Mouse (Mus musculus): ENCODE results near the gene Zfp87. TPM values are rescaled to one million over a fixed set of nuclear protein-coding genes. Genes with fewer than 3 reads are reported as not detected.

Gene Zfp87
- total RNA-seq, 2 experiments from 2014 or later = 23.0 to 24.8 TPM

Other genes starting within 250 kb of the Zfp87 start
- gene Zfp458, start 247.7 kb downstream of the Zfp87 start, total RNA-seq (2021) = 10 to 100 TPM; 18.7 to 19.4 TPM
- 1 to 10 TPM; 4.4 to 4.5 TPM for gene Zfp457, start 219.7 kb downstream of the Zfp87 start, total RNA-seq (2021)
- gene Zfp595, start 193.6 kb downstream of the Zfp87 start, total RNA-seq (2021) = 1 to 10 TPM; 2.6 to 3.8 TPM
- 1 to 10 TPM in 1 of 2 experiments, not detected in 1; 1.9 TPM for gene Gm28044, start 165.6 kb downstream of the Zfp87 start, total RNA-seq (2021)
- gene Zfp953, start 165.6 kb downstream of the Zfp87 start, total RNA-seq (2021) = 1 to 10 TPM in 1 of 2 experiments, under 1 TPM in 1; 0.53 to 1.0 TPM
- gene Gm28041, start 150.4 kb downstream of the Zfp87 start, total RNA-seq (2021) = not detected
- gene Zfp456, start 150.4 kb downstream of the Zfp87 start, total RNA-seq (2021) = 1 to 10 TPM in 1 of 2 experiments, under 1 TPM in 1; 0.24 to 1.1 TPM
- 1 to 10 TPM in 1 of 2 experiments, under 1 TPM in 1; 0.86 to 2.2 TPM for gene Zfp429, start 126.4 kb downstream of the Zfp87 start, total RNA-seq (2021)
- gene Zfp459, start 104.8 kb downstream of the Zfp87 start, total RNA-seq (2021) = 1 to 10 TPM; 7.0 to 8.6 TPM
- gene Zfp874a, start 74.6 kb downstream of the Zfp87 start, total RNA-seq (2021) = 10 to 100 TPM; 11.0 to 12.4 TPM
- 10 to 100 TPM; 14.5 to 15.9 TPM for gene Zfp874b, start 41.9 kb downstream of the Zfp87 start, total RNA-seq (2021)
- 1 to 10 TPM; 6.3 to 8.7 TPM for gene Zfp58, start 25.6 kb downstream of the Zfp87 start, total RNA-seq (2021)
- under 1 TPM in 1 of 2 experiments, not detected in 1; 0.40 TPM for gene Gm26965, start within 50 bp of the Zfp87 start, total RNA-seq (2021)
- 1 to 10 TPM; 9.3 to 9.8 TPM for gene Zfp748, start 27.7 kb upstream of the Zfp87 start, total RNA-seq (2021)
- gene Zfp729b, start 83.5 kb upstream of the Zfp87 start, total RNA-seq (2021) = 1 to 10 TPM; 8.7 to 9.2 TPM
- gene Gm49345, start 111.6 kb upstream of the Zfp87 start, total RNA-seq (2021) = 1 to 10 TPM; 1.1 TPM
- gene Zfp729a, start 111.6 kb upstream of the Zfp87 start, total RNA-seq (2021) = 1 to 10 TPM; 7.2 to 9.8 TPM
- 10 to 100 TPM; 23.5 to 24.2 TPM for gene Zfp738, start 160.9 kb upstream of the Zfp87 start, total RNA-seq (2021)
- gene Zfp65, start 203.0 kb upstream of the Zfp87 start, total RNA-seq (2021) = 10 to 100 TPM; 13.2 to 13.7 TPM
- gene Zfp85, start 229.1 kb upstream of the Zfp87 start, total RNA-seq (2021) = 1 to 10 TPM; 5.0 to 5.8 TPM